Mouse (Mus musculus): ENCODE results near the gene Stpg4.

Stpg4 gene

GRCm38 (mm10) chr17:87446767-87447611, 19.4 kb upstream of the Stpg4 start, which contains the start of gene Calm2:
Calm2 (minus strand) TSS chr17:87446935.
- intact Hi-C loops (cut with DNase I) = loop anchor here (2.0 to 5.0 kb wide), 2 partner anchors 84 to 130 kb away; no protein-coding TSS in a partner anchor

- intact Hi-C loops (cut with DNase I) = loop anchor here (2.0 to 5.0 kb wide), 2 partner anchors 85 to 129 kb away; no protein-coding TSS in a partner anchor
Observed at GRCm38 (mm10) chr17:87445917-87446766, 18.6 kb upstream of the Stpg4 start.

- intact Hi-C loops (cut with DNase I) = loop anchor here (5.0 kb wide), 1 partner anchor 128 kb away; no protein-coding TSS in a partner anchor
Observed at GRCm38 (mm10) chr17:87445337-87445916, 17.9 kb upstream of the Stpg4 start.

GRCm38 (mm10) chr17:87444763-87445162, 17.2 kb upstream of the Stpg4 start:
- intact Hi-C loops (cut with DNase I) = loop anchor here (5.0 kb wide), 2 partner anchors 127 to 128 kb away; no protein-coding TSS in a partner anchor

GRCm38 (mm10) chr17:87441537-87441936, 14.0 kb upstream of the Stpg4 start:
- intact Hi-C loops (cut with DNase I) = loop anchor here (5.0 kb wide), 1 partner anchor 131 kb away; no protein-coding TSS in a partner anchor

DNA sequence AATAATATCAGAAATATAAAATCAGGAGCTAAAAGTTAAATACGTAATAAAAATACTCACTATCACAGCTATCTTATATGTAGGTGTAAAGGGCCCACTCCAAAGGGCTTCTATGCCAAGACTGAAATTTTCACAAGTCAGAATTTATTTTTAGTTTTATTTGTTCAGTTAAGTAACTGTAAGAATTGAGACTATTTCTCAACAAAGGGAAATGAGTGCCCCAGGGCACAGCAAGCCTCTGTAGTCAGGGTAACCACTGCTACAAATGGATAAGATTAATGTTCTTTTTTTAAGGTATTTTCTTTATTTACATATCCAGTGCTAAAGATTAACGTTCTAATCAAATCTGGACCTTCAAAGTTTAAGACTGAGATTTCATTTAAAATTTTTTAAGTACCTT, 11.9 kb upstream of the Stpg4 start:
- intact Hi-C loops (cut with DNase I) = no loop called here

DNA sequence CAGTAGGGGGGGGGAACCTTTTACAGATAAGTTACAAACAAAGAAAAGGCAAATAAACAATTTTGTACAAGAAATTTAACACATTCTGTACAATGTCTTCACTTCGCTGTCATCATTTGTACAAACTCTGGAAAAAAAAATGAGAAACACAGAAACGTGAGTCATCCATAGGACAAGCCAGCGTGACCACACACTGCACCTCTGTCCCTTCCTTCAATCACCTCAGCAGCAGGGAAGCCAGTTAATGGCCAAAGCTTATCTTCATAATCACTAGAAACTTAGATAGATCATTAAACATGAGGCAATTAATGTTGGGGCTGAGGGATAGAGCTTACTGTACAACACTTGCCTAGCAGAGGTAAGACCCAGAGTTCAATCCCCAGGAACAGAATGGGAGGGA, 6.4 kb upstream of the Stpg4 start:
- intact Hi-C loops (cut with DNase I) = no loop called here

DNA sequence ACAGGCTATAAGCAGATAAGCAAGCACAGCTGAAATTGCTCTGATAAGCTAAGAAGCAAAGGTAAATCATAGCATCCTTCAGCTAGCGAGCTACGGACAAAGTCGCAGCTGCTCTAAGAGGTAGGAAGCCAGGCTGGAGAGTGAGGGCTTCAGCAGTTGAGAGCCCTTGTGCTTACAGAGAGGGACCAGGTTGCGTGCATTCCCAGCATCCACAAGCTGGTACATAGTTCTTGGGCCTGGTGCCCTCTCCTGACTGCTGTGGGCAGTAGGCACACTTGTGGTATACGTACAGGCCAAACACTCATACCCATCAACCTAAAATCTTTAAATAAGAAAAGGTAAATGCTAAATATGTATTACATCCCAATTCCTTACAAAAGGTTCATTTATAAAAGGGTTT, 5.2 kb upstream of the Stpg4 start:
- intact Hi-C loops (cut with DNase I) = no loop called here

DNA sequence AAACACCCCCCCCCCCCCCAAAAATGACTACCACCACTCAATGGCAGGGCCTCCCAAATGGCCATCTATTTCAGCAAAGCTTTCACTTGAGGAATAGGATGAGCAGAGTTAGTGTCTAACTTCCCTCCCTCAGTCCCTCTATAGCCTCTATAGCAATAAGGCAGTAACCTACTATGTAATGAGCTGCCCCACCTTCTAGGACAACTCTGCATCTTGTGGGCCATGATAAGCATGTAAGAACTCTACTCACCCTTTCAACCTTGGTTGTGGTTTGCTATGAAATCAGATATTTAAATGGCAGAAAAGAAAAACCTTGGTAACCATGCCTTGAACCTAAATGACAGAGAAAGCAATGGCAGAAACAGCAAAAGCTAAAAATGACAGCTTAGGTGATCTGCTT, 4.8 kb upstream of the Stpg4 start:
- intact Hi-C loops (cut with DNase I) = no loop called here

- intact Hi-C loops (cut with DNase I) = no loop called here
Observed at GRCm38 (mm10) chr17:87429431-87429830, 1.9 kb upstream of the Stpg4 start.

DNA sequence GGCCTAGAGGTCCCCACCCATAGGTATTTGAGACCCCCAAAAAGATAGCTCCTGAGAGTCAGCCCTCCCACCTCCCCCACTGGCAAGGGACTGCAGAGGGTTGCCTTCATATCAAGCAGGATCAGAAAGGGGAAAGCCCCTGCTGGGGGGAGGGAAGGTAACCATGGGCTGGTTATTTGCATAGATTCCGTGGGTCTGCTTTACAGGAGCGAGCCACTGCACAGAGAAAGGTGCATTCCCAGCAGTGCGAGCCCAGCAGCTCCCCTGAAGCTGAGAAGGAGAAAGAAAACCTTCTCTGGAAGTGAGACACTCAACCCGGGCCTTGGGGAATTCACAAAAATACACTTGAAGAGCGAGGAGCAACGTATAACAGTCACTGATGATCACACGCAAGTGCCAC, 9.5 kb downstream of the Stpg4 start:
- intact Hi-C loops (cut with DNase I) = no loop called here

DNA sequence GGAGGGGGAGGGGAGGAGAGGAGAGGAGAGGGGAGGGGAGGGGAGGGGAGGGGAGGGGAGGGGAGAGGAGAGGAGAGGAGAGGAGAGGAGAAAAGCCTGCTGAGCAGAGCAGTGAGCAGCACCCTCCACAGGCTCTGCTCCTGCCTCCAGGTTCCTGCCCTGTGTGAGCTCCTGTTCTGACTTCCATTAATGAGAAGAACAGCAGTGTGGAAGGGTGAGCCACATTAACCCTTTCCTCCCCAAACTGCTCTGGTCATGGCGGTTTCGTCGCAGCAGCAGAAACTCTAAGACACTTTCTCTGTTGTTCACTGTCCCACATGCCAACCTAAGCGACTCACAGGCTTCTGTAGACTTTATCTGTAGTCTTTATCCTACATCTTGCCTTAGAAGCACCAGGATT, 20.9 kb downstream of the Stpg4 start:
- intact Hi-C loops (cut with DNase I) = no loop called here

DNA sequence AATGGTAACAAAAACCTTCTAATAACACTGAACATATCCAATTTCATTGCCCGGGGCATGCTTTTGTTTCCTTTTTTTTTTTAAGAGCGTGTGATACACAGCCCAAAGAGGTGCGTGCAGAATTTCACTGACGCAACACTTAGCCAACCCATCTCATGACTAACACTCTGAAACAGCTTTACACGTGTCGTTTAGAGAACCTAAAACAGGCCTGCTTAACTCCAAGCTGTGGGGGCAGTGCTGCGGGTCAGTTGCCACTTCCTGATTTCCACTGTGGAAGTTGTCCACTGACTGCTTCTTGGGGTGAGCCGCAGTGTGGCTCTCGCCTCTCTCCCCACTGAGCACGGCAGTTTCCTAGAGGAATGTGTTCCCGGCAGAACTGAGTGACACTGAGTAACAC, 22.0 kb downstream of the Stpg4 start:
- intact Hi-C loops (cut with DNase I) = no loop called here

GRCm38 (mm10) chr17:87403462-87403861, 24.1 kb downstream of the Stpg4 start:
- intact Hi-C loops (cut with DNase I) = no loop called here

- intact Hi-C loops (cut with DNase I) = no loop called here
Observed at GRCm38 (mm10) chr17:87402444-87402843, 25.1 kb downstream of the Stpg4 start.

DNA sequence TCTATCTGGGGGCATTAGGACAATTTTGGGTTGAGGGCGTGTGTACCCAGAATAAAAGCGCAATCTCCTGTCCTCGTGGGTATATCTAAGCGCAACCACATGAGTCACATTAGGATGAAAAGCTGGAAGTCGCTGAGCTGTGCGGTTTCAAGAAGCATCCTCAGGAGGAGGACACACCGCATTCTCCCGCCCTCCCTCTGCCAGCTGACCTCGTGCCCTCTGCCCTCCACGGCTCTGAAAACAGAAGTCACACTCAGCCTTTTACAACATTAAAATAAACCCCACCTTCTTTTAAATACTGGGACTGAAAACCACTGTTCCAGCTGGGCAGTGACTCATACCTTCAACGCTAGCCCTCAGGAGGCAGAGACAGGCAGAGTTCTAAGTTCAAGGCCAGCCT, 30.5 kb downstream of the Stpg4 start:
- intact Hi-C loops (cut with DNase I) = no loop called here

- intact Hi-C loops (cut with DNase I) = no loop called here
Observed at GRCm38 (mm10) chr17:87391242-87391641, 36.3 kb downstream of the Stpg4 start.

DNA sequence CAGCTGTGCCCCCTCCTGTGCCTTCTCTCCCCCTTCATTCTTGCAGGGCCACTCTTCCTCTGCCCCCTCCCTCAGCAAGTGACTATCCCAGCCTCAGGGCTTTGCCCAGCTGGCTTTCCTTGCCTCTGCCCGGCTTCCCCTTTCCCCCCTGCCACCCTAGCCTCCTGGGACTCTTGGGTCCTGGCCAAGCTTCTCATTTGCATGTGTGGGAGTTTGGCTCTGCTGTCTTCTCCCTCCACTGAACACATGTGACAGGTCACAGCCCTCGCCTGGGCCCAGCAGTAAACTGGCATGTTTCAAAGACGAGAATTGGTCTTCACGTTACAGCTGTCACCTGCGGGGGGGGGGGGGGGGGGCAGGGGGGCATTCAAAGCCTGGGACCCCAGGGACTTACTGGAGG, 40.5 kb downstream of the Stpg4 start:
- intact Hi-C loops (cut with DNase I) = no loop called here

DNA sequence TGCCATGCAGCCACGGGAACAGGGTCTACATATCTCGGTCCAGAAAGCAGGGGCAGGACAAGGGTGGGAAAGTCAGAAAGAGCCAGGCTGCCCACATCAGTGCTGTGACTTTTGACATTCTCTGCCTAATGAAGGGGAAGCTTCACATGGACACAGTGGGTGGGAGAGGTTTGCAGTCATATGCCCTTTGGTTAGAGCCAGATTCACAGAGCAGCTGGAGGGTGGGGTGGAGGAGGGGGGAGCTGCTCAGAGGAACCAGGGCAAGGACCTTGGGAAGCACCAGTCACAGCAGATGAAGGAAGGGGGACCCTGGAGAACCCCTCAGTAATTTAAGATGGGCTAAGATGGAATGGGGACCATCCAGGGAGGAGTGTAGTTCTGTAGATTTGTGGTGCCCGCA, 41.7 kb downstream of the Stpg4 start:
- intact Hi-C loops (cut with DNase I) = no loop called here

- intact Hi-C loops (cut with DNase I) = no loop called here
Observed at GRCm38 (mm10) chr17:87380681-87381080, 46.9 kb downstream of the Stpg4 start.

GRCm38 (mm10) chr17:87379821-87380220, 47.7 kb downstream of the Stpg4 start:
- intact Hi-C loops (cut with DNase I) = no loop called here
